Mouse (Mus musculus) CD8-positive naive resting alpha-beta T cell, adult 57 days (primary cell): ENCODE results near the gene Prodh2. TPM values are rescaled to one million over a fixed set of nuclear protein-coding genes. Genes with fewer than 3 reads are reported as not detected.

Source experiments
- total RNA-seq: library from RNA; stranded (reverse); gene quantifications from one replicate; pipeline ENCODE4 v1.2.4, GENCODE M21; 2023

Prodh2 gene
- total RNA-seq: not detected

GRCm38 (mm10) chr7:30493401-30493931 lies at the start of gene Prodh2:
Gene Prodh2 (plus strand): TSS chr7:30493622.

DNA sequence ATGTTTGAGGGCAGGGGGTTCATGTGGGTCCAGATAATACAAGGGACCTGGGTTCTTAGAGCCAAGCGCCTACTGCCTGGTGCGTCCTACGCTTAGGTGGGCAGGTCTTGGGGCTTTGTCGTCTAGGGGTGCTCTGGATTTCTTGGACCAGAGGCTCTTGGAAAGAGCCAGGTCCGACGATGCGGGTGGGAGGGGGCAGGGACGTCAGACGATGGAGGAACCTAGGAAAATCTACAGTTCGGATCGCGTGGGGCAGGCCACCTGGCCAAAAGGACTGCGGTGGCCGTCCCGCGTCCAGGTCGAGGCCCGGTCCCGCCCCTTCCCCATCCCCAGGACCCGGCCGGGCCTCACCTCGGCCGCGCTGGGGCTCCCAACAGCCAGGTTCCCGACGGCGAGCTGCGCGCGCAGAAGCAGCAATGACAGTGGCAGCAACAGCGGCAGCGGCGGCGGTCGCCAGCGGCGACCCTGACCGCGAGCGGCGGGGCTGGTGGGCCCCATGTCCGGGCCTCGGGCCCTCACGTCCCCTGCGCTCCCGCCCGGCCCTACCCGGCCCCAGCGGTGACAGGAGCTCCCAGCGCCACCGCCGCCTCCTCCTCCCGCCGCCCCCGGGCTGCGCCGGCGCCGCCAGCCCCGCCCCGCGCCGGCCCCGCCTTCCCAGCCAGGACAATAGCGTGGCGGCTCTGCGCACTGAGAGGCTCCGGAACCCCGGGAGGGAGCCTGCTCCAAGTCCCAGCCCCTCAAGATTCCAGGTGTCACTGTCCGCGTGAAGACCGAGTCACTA lies 48.3 kb upstream of the Prodh2 start, which contains the start of gene Aplp1:
Aplp1 (minus strand) TSS at position 565 of the 781 bp plus-strand sequence.

GRCm38 (mm10) chr7:30457629-30458330 lies 35.6 kb upstream of the Prodh2 start, which contains the start of the genes Kirrel2 and Nphs1:
Gene Kirrel2 (minus strand): TSS chr7:30457690.
Gene Nphs1 (plus strand): TSS chr7:30458315.

DNA sequence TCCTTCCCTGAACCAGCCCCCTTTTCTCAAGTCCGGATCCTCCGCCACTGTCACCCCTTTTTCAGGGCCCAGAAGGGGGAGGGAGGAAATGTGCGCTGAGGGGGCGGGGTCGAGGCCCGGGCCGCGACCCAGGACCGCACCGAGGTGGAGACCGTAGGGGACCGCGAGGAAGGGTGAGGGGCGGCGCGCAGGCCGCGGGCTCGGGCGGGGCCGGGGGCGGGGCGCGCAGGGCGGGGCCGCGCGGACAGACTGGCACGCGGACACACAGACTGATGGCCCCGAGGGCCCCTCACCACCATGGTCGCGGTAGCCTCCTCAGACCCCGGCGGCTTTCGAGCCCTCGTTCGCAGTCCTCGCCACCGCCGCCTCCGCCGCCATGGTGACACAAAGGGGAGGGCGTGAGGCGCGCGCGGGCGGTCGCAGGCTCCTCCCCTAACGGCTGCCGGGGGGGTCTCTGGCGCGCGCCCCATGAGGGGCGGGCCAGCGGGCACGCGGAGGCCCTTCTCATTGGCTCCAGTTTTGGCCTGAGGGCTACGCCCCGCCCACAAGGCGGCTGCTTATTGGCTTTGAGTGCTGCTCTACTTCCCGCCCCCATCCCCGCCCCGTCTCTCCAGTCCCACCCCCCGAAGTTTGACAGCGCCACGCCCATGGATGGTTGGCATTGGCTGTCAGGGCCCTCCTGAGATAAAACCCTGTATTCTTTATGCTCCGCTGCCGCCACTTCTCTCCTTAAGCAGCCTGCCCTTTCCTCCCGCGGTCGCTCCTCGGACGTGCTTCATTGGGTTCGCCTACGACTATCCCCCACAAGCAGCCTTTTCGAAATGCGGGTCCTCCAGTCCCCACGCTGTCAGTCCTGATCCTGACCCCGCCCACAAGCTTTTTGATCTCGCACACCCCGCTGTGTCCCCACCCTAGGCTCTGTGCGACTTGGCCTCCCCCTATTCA lies 41.5 kb downstream of the Prodh2 start, which contains the start of gene Arhgap33:
Arhgap33 (minus strand) TSS at position 428 of the 945 bp plus-strand sequence.

GRCm38 (mm10) chr7:30552102-30553020 lies 58.9 kb downstream of the Prodh2 start, which contains the start of the genes Hspb6 and Proser3:
Gene Hspb6 (plus strand): TSS chr7:30552178.
Gene Proser3 (minus strand): TSS chr7:30552299.

DNA sequence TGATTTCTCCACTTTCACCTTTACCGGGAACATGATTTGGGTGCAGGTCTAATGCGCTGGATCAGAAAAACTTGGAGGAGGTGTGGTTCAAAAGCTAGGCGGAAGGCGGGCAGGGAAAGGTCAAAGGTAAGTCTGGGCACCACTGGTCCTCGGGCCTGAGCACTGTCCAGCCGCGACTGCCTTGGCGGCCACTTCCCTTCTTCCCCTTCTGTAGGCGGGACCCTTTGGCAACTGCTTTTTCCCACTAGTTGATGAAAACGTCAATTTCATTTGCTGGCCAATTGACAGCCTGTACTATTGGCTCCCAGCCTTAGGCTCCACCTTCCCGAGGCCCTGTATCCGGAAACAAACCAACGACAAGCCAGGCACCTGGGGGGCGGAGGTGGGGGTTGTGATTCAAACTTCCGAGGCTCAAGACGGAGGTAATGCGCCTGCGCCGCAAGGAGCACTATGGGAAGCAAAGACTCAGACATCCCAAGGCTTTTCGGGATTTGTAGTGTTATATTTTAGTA lies 66.1 kb downstream of the Prodh2 start, which contains the start of gene Lin37:
Lin37 (minus strand) TSS at position 396 of the 512 bp plus-strand sequence.

Other genes with a start within 250 kb of the Prodh2 start
- 1.4 TPM for gene Thap8, start 213.5 kb upstream of the Prodh2 start, total RNA-seq
- gene Wdr62, start 213.2 kb upstream of the Prodh2 start, total RNA-seq: 5.0 TPM
- gene Clip3, start 201.9 kb upstream of the Prodh2 start, total RNA-seq: not detected
- 39.5 TPM for gene Alkbh6, start 184.9 kb upstream of the Prodh2 start, total RNA-seq
- 4.1 TPM for gene Syne4, start 178.8 kb upstream of the Prodh2 start, total RNA-seq
- gene E130208F15Rik, start 171.9 kb upstream of the Prodh2 start, total RNA-seq: 2.1 TPM
- 6.2 TPM for gene Sdhaf1, start 169.7 kb upstream of the Prodh2 start, total RNA-seq
- gene Lrfn3, start 130.8 kb upstream of the Prodh2 start, total RNA-seq: not detected
- 21.2 TPM for gene Tyrobp, start 79.9 kb upstream of the Prodh2 start, total RNA-seq
- 181 TPM for gene Hcst, start 73.8 kb upstream of the Prodh2 start, total RNA-seq
- gene Nfkbid, start 71.9 kb upstream of the Prodh2 start, total RNA-seq: 60.6 TPM
- gene Aplp1, start 48.1 kb upstream of the Prodh2 start, total RNA-seq: 0.37 TPM
- gene Kirrel2, start 35.9 kb upstream of the Prodh2 start, total RNA-seq: not detected
- gene Nphs1, start 35.3 kb upstream of the Prodh2 start, total RNA-seq: not detected
- 7.0 TPM for gene Arhgap33, start 41.4 kb downstream of the Prodh2 start, total RNA-seq
- gene Hspb6, start 58.6 kb downstream of the Prodh2 start, total RNA-seq: 4.1 TPM
- 11.5 TPM for gene Proser3, start 58.7 kb downstream of the Prodh2 start, total RNA-seq
- gene Lin37, start 66.2 kb downstream of the Prodh2 start, total RNA-seq: 39.9 TPM
- 77.5 TPM for gene U2af1l4, start 69.7 kb downstream of the Prodh2 start, total RNA-seq
- 30.1 TPM for gene Gm49396, start 69.7 kb downstream of the Prodh2 start, total RNA-seq
- 104 TPM for gene Psenen, start 70.0 kb downstream of the Prodh2 start, total RNA-seq
- 48.2 TPM for gene Igflr1, start 71.8 kb downstream of the Prodh2 start, total RNA-seq
- gene Kmt2b, start 95.1 kb downstream of the Prodh2 start, total RNA-seq: 106 TPM
- gene Zbtb32, start 105.3 kb downstream of the Prodh2 start, total RNA-seq: not detected
- gene Upk1a, start 119.2 kb downstream of the Prodh2 start, total RNA-seq: 0.49 TPM
- 185 TPM for gene Cox6b1, start 132.5 kb downstream of the Prodh2 start, total RNA-seq
- not detected for gene Etv2, start 142.2 kb downstream of the Prodh2 start, total RNA-seq
- 91.5 TPM for gene Rbm42, start 156.7 kb downstream of the Prodh2 start, total RNA-seq
- gene Haus5, start 171.4 kb downstream of the Prodh2 start, total RNA-seq: 37.6 TPM
- not detected for gene Pmis2, start 178.0 kb downstream of the Prodh2 start, total RNA-seq
- gene 2200002J24Rik, start 205.3 kb downstream of the Prodh2 start, total RNA-seq: not detected
- gene Atp4a, start 218.6 kb downstream of the Prodh2 start, total RNA-seq: not detected
- gene Tmem147, start 235.9 kb downstream of the Prodh2 start, total RNA-seq: 47.1 TPM